Mouse (Mus musculus): ENCODE results near the gene Lrrc8b. TPM values are rescaled to one million over a fixed set of nuclear protein-coding genes. Genes with fewer than 3 reads are reported as not detected.

Lrrc8b gene
- polyA plus RNA-seq (2014; fragmentation: Illumina TruSeq; extraction: RNeasy Lipid Tissue Mini Kit (QIAGEN cat#74804); ENCODE audit: low read depth, low replicate concordance) = 185 TPM

DNA sequence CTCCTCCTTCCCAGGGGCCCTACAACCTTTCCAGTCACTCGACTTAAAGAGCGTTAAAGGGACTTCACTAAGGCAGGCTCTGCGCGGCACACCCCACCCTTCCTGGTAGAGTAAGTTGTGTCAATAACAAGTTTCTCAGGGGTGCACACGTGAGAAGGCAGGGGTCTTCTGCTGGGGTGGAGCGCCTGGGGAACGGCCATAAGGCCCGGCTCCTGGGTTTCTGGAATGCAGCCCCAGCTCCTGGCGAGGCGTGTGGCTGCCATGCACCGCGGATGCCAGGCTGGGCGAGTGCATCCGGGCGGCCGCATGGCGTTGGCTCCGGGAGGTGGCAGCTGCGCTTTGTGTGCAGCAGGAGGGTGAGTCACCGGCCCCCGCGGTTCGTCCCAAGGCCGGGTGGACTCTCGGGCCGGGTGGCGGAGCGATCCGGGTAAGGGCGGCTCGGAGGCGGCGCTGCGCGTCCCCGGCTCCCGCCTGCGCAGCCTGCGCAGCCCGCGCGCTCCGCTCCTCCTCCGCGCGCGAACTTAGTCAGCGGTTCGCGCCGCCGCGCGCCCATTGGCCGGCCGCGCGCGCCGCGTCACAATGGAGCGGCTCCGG is at the start of gene Lrrc8b:
Gene Lrrc8b, plus strand, starts transcription at position 578 of the 594 bp plus-strand sequence.

GRCm38 (mm10) chr5:105519096-105519975 is 103.8 kb downstream of the Lrrc8b start, which contains the start of gene Lrrc8c:
Lrrc8c (plus strand) TSS chr5:105519388.

Other genes with a start within 250 kb of the Lrrc8b start
- not detected for gene Gbp10, start 176.2 kb upstream of the Lrrc8b start, polyA plus RNA-seq (2014; fragmentation: Illumina TruSeq; extraction: RNeasy Lipid Tissue Mini Kit (QIAGEN cat#74804); ENCODE audit: low read depth, low replicate concordance)
- gene Gm43302, start 122.1 kb upstream of the Lrrc8b start, polyA plus RNA-seq (2014; fragmentation: Illumina TruSeq; extraction: RNeasy Lipid Tissue Mini Kit (QIAGEN cat#74804); ENCODE audit: low read depth, low replicate concordance) = 0.13 TPM
- 2.0 TPM for gene Gbp6, start 122.1 kb upstream of the Lrrc8b start, polyA plus RNA-seq (2014; fragmentation: Illumina TruSeq; extraction: RNeasy Lipid Tissue Mini Kit (QIAGEN cat#74804); ENCODE audit: low read depth, low replicate concordance)
- 6.1 TPM for gene Lrrc8c, start 103.6 kb downstream of the Lrrc8b start, polyA plus RNA-seq (2014; fragmentation: Illumina TruSeq; extraction: RNeasy Lipid Tissue Mini Kit (QIAGEN cat#74804); ENCODE audit: low read depth, low replicate concordance)

Data from testis, adult 10 weeks (tissue).